Mouse (Mus musculus) cerebellum, adult 2 months (tissue): Measurements from ENCODE around the gene Hba-x.

Experiments used
- CTCF ChIP-seq: fragments of 200-500 bp; IDR thresholded peaks from 2 replicates; pipeline ENCODE4 v1.5.1; 2011; ENCODE audit warnings: low read depth, mild to moderate bottlenecking, control low read depth, low read length, moderate library complexity, borderline replicate concordance; ENCODE audit not compliant: insufficient read depth
- POLR2A ChIP-seq: fragments of 200-500 bp; IDR thresholded peaks from 2 replicates; pipeline ENCODE4 v1.6.1; 2011; ENCODE audit warnings: low read length, control low read depth, borderline replicate concordance; ENCODE audit not compliant: insufficient read depth

- TF ChIP-seq CTCF (no peak), POLR2A (no peak)
Observed at GRCm38 (mm10) chr11:32231125-32231524, 45.1 kb upstream of the Hba-x start.
